Mouse (Mus musculus) kidney, adult 18-20 months (tissue): ENCODE measurements around the gene Psmb5.

ENCODE experiments used
- DNase-seq: peaks from one replicate; pipeline ENCODE4 v3.0.0; 2021

The Psmb5 gene

DNA sequence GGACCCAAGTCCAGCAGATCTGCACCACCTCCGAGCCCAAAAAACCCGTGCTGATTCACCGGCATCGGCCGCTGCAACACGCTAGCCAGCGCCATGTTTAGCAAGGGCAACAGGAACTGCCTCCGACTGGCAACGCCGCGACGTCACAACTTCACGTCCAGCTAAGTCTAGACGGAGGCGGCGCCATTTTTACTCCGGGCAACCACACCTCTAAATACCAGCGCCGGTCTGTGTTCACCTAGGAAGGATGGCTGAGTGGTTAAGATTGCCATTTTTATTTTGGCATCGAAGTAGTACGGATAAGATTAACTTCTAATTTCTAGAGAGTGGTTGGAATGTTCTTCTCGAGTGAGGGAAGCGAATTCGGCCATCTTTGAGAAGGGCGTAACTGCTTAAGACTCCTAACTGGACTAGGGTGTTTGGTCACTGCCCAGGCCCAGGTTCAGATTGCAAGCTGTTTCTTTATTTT lies at the start of gene Psmb5:
Gene Psmb5, minus strand, starts transcription at position 126 of the 469 bp plus-strand sequence.
- peak; percentile 96 for DNase-seq

GRCm38 (mm10) chr14:54664477-54665222 lies 46.8 kb upstream of the Psmb5 start:
- DNase-seq = no peak

GRCm38 (mm10) chr14:54660009-54660408 lies 42.2 kb upstream of the Psmb5 start:
- DNase-seq = no peak

GRCm38 (mm10) chr14:54653496-54653895 lies 35.7 kb upstream of the Psmb5 start:
- DNase-seq = peak; percentile 86

DNA sequence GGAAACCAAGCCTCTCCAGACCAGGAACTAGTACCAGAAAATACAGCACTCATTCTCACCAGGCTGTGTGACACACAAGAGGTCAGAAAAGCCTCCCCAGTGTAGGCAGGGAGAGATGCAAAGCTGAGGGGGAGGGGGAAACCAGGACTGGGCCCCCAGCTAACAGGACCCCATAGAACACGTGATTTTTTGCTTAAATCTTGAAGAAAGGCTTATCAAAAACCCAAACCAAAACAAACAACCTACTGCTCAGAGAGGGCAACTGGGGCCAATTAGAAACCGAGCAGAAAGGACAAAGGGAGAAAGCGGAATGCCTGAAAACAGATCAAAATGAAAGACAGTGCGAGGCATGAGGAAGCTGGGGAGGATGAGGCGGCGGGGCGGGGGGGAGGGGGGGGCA lies 35.0 kb upstream of the Psmb5 start:
- DNase-seq = no peak

DNA sequence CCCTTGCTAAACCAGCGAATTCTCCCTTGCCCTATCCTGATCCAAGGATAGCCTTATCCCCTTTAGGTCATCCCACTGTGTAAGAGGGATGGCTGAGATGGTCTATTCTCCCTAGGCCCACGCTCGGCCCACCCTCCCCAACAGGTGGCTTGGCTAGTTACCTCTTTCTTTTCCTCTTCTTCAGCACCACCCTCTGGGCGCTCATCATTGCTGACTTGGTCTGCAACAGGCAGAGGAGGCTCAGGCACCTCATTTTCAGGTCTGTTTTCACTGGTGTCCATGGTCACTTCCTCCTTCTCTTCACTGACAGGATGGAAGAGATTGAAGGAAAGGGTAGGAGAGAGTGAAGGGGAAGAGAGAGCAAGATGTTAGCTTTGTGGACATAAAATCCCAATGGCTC lies 33.7 kb upstream of the Psmb5 start:
- DNase-seq = no peak

DNA sequence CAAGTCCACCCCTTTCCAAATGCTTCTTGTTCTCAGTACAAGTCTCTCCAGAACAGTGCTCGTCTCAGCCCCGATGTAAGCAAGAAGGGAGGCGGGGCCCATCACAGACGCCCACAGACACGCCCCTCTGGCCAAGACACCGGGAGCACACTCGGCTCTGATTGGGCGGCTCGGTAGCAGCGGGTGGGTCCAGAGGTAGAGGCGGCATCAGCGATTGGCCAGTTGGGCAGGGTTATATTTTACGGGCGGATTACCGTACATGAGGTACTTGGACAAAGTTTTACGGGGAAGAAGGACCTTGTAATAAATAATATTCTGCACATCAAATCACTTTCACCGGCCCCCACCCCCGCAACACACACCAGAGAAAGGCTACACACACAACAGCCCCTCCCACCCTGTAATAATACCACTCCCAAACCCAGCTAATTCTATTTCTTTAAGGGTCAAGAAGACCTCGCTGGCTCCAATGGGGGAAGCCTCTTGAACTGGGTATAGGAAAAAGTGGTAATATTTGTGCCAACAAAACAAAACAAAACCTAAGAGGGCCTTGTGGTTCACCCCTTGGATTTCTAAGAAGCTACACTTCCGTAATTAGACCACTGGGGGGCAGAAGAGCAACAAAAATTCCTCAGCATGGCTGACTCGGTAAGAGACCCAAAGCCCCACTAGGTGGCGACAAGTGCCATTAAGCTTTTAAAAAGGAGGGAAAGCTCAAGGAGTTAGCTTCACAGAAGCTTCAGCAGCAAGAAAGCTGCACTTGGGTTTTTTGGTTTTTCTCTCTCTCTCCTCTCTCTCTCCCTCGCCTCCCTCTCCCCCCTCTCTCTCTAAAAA lies 33.0 kb upstream of the Psmb5 start:
- DNase-seq = peak; percentile 81

GRCm38 (mm10) chr14:54647900-54648299 lies 30.1 kb upstream of the Psmb5 start:
- no peak for DNase-seq

GRCm38 (mm10) chr14:54646898-54647636 lies 29.2 kb upstream of the Psmb5 start:
- no peak for DNase-seq

DNA sequence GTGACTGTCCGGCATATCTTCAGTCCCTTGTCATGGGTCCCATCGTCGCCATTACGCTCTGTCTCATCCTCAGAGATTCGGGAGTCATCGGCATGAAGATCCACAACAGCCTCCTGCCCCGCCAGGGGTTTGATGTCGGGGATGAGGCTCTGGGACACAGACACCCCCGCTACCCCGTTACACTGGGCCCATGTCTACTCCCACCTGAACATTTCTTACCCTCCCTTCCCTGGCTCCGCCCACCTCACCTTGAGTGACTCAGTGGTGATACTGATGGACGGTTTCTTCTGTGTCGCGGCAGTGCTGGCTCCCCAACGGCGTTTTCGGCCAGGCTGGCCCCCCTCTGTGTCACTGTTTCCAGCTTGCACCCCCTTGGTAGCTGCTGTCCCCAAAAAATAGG lies 28.6 kb upstream of the Psmb5 start:
- no peak for DNase-seq

GRCm38 (mm10) chr14:54644294-54644693 lies 26.5 kb upstream of the Psmb5 start:
- DNase-seq = no peak

GRCm38 (mm10) chr14:54643011-54643410 lies 25.2 kb upstream of the Psmb5 start:
- no peak for DNase-seq

DNA sequence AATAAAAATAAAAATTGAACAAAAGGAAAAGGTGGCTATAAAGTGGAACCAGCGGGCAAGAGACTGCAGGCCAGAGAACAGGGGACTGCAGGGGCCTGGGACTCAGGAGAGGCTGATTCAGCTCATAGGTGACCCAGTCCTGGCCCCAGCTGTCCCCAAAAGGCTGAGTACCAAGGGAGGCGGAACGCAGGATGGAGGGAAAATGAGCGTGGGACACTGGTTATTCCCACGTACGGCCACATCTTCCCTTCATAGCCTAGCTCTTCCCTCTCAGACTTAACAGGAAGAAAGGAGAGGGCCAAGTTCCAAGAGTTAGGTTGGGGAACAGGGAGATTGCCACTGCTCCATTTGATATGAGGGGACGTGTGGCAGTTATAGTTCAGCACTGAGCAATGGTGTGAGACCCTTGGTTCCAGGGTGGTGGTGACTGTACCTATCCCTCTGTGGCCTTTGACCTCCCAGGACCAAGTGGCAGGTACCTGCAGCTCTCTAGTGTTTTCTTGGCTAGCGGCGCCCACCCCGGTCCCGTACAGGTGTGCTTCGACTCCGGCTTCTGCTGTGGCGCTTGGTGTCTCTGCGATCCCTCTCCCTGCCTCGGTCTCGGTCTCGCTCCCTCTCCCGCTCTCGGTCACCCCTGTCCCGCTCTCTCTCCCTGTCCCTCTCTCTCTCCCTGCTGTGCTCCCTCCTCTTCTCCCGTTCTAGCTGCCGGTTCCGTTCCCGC lies 24.6 kb upstream of the Psmb5 start:
- DNase-seq = no peak

DNA sequence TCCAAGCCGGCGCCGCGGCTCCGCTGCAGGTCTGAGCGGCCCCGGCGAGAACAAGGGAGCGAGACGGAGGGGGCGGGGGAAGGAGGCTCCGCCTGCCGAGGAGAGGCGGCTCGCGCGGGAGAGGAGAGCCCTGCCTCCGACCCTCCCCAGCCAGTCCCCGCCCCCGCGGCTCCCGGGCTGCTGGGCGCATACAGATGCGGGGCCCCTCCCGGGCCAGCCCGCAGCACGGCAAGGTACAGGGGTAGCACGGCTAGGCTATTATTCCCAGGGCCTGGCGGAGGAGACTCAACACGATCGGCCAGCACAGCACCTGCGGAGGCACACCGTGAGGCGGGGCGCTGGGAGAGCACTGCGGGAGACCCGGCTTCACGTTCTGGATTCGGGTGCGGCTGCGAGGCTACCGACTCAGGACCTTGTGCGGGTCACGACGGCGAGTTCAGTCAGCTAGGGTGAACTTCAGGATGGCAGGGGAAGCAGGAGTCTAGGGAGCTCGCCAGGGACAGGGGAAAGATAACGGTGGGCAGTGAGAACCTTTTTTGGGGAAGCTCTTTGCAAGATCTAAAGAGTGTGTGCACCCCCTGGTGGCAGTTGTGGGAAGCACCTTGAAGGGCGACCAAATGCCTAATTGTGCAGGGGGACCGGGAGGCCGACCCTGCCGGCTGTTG lies 23.6 kb upstream of the Psmb5 start, which contains the start of gene Cdh24:
Gene Cdh24, minus strand, starts transcription at position 60 of the 665 bp plus-strand sequence.
- DNase-seq = peak; percentile 91

- no peak for DNase-seq
Observed at GRCm38 (mm10) chr14:54640946-54641304, 23.1 kb upstream of the Psmb5 start, which contains the start of gene Gm17606. Gene Gm17606 (plus strand): TSS chr14:54640952.

GRCm38 (mm10) chr14:54640121-54640520 lies 22.3 kb upstream of the Psmb5 start:
- no peak for DNase-seq

DNA sequence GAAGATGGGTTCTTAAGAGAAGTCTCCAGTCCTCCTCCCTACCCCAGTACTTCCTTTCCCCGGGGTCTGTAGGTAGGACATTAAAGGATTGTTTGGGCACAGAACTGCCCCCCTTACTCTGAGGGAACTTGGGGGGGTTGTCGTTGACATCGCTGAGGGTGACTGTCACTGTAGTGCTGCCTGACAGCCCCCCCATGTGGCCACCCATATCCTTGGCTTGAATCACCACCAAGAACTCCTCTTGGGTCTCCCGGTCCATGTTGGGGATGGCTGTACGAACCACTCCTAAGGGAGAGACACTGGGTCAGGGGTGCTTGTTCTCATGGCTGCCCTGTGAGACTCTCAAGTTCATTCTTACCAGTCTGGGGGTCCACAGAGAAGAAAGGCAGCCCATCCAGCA lies 20.4 kb upstream of the Psmb5 start:
- no peak for DNase-seq

GRCm38 (mm10) chr14:54636954-54637353 lies 19.1 kb upstream of the Psmb5 start:
- DNase-seq = peak; percentile 54

DNA sequence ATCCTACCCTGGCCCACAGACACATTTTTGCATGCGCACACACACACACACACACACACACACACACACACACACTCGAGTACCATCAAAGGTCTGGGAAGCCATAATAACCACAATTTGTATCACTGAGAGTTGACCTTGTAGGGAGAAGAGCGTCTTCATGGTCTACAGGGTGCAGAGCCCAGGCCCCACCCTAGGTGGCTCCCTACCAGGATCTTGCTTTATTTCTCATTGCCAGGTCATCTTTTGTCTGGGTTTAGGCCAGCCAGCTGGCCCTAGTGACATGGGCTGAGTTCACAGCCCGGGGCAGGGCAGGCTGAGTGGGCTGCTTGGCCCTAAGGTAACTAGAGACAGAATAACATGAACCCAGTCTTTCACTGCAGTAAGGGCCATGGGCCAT lies 16.4 kb upstream of the Psmb5 start:
- DNase-seq = no peak

GRCm38 (mm10) chr14:54632252-54632651 lies 14.4 kb upstream of the Psmb5 start:
- DNase-seq = no peak

- DNase-seq = no peak
Observed at GRCm38 (mm10) chr14:54631240-54631599, 13.4 kb upstream of the Psmb5 start.
